Mouse (Mus musculus): ENCODE data around the gene Nfkbil1. TPM values are rescaled to one million over a fixed set of nuclear protein-coding genes. Genes with fewer than 3 reads are reported as not detected.

Nfkbil1 gene
- polyA plus RNA-seq, 1 experiment: 34.2 TPM

DNA sequence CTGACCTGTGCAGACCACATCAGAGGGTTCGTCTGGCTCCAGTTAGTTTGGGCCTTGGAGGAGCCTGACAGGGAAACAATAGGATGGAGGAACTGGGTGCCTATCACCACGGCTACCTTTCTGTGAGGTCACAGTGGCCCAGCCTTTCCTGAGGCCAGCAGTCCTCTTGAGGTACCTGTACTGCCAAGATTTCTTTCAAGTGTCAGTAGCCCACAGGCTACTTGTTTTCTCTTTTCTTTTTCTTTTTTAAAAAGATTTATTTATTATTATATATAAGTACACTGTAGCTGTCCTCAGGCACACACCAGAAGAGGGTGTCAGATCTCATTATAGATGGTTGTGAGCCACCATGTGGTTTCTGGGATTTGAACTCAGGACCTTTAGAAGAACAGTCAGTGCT is 59.6 kb downstream of the Nfkbil1 start, which contains the start of gene Aif1:
Aif1 (minus strand) TSS at position 101 of the 400 bp plus-strand sequence.
- Histone ChIP-seq H3K27ac (ENCODE audit: control insufficient read depth, insufficient read depth, low read length) (no peak within 1 kb of the TSS), H3K36me3 (ENCODE audit: control insufficient read depth, insufficient read depth, low read length) (no peaks in the 10 kb centered on the region), H3K27me3 (ENCODE audit: control insufficient read depth, insufficient read depth, low read length) (no peaks in the 10 kb centered on the region), H3K4me3 (ENCODE audit: control insufficient read depth, insufficient read depth, low read length) (no peak within 1 kb of the TSS), H3K4me1 (replicated peaks; ENCODE audit: control insufficient read depth, insufficient read depth, low read length) (peaks cover 33% of the 10 kb centered on the region)
- 90% methylated on average over 2 of the region's 2 CpGs for WGBS
- DNase-seq: no peak
- TF ChIP-seq CTCF (IDR thresholded peaks at IDR 0.05; ENCODE audit: borderline replicate concordance, control insufficient read depth, extremely low read depth, insufficient read depth, low read length, poor library complexity) (no peak), POLR2A (IDR thresholded peaks at IDR 0.05; ENCODE audit: control insufficient read depth, extremely low read depth, insufficient read depth, low read length, poor library complexity) (no peak)

DNA sequence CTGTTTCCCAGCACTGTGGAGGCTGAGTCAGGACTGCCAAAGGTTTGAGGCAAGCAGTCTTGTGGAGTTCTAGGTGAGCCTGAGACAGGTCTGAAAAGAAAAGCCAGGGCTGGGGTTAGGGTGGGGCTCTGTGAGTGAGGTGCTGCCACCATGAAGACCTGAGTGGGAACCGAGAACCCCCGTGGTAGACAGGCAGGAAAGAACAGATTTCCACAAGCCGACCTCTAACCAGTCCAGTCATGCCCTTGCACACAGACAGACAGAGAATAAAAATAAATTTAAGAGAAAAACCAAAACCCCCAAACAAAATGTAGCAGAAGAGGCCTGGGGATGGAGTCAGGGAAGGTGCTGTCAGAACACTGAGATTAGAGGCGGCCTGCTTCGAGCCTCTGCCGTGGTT is 60.2 kb downstream of the Nfkbil1 start:
- H3K4me3 ChIP-seq (ENCODE audit: control insufficient read depth, insufficient read depth, low read length): no peak overlapping the region
- no peaks in the 10 kb centered on the region for H3K27me3 ChIP-seq (ENCODE audit: control insufficient read depth, insufficient read depth, low read length)
- WGBS: 72% methylated on average over 6 of the region's 6 CpGs
- no peak for DNase-seq
- no peak overlapping the region for H3K27ac ChIP-seq (ENCODE audit: control insufficient read depth, insufficient read depth, low read length)
- peaks cover 32% of the 10 kb centered on the region for H3K4me1 ChIP-seq (replicated peaks; ENCODE audit: control insufficient read depth, insufficient read depth, low read length)
- H3K36me3 ChIP-seq (ENCODE audit: control insufficient read depth, insufficient read depth, low read length): no peaks in the 10 kb centered on the region
- no peak for TF ChIP-seq CTCF (IDR thresholded peaks at IDR 0.05; ENCODE audit: borderline replicate concordance, control insufficient read depth, extremely low read depth, insufficient read depth, low read length, poor library complexity)
- no peak for TF ChIP-seq POLR2A (IDR thresholded peaks at IDR 0.05; ENCODE audit: control insufficient read depth, extremely low read depth, insufficient read depth, low read length, poor library complexity)

DNA sequence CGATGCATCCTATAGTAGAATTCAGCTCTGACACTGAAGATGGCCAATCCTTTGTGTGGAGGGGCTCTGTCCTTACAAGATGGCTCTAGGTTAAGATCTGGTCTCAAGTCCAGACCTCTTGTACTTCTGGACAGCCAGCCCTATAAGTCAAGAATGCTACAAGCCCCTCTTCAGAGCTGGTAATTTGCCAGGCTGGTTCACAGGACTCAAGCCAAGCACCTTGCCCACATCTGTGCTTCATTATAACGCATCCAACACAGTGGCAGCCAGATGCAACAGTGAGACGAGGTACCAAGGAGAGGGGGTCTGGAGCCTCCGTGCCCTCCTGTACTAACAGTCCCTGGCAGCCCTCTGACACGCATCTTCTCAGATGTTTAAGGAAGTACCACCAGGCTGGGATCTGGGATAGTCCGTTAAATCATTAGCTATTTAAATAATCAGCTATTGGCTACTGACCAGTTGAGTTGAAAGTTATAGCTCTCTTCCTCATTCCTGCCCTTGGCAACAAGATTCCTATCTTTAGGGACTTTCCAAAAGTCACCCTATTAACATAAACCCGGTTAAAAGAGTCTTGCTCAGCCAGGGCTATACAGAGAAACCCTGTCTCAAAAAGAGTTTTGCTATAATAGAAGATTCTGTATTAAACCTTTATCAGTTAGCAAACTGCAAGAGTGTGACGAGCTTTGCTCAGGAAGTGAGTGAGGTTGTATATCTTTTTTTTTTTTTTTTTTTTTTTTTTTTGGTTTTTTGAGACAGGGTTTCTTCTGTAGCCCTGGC is 61.2 kb downstream of the Nfkbil1 start:
- DNase-seq: no peak

DNA sequence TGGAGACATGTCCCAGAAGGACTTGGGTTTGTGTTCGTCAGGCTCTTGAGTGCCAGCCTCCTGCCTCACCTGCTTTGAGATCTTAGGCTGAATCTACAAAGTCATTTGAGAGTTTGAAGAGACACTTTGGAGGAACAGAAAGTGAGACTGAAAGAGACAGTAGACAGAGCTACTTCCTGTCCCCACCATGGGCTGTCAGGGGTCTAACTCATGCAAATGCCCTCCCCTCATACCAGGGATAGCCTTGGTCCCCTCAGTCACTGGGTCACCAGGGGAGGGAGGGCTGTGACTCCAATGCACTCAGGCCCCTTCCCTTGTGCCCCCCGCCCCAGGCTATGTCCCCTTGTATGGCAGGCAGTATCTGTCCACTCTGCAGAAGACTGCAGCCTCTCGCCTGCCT is 62.3 kb downstream of the Nfkbil1 start:
- no peak overlapping the region for H3K4me3 ChIP-seq (ENCODE audit: control insufficient read depth, insufficient read depth, low read length)
- 56% methylated on average over 3 of the region's 3 CpGs for WGBS
- DNase-seq: no peak
- H3K27ac ChIP-seq (ENCODE audit: control insufficient read depth, insufficient read depth, low read length): peak overlapping the region; percentile 87
- TF ChIP-seq CTCF (IDR thresholded peaks at IDR 0.05; ENCODE audit: borderline replicate concordance, control insufficient read depth, extremely low read depth, insufficient read depth, low read length, poor library complexity) (no peak), POLR2A (IDR thresholded peaks at IDR 0.05; ENCODE audit: control insufficient read depth, extremely low read depth, insufficient read depth, low read length, poor library complexity) (no peak)
- peaks cover 28% of the 10 kb centered on the region for H3K4me1 ChIP-seq (replicated peaks; ENCODE audit: control insufficient read depth, insufficient read depth, low read length)
- no peaks in the 10 kb centered on the region for H3K36me3 ChIP-seq (ENCODE audit: control insufficient read depth, insufficient read depth, low read length)
- no peaks in the 10 kb centered on the region for H3K27me3 ChIP-seq (ENCODE audit: control insufficient read depth, insufficient read depth, low read length)

More for the DNA sequence above, 61.2 kb downstream of the Nfkbil1 start:
- Histone ChIP-seq H3K36me3 (ENCODE audit: control insufficient read depth, insufficient read depth, low read length) (no peaks in the 10 kb centered on the region), H3K27me3 (ENCODE audit: control insufficient read depth, insufficient read depth, low read length) (no peaks in the 10 kb centered on the region), H3K4me1 (replicated peaks; ENCODE audit: control insufficient read depth, insufficient read depth, low read length) (peaks cover 27% of the 10 kb centered on the region), H3K27ac (ENCODE audit: control insufficient read depth, insufficient read depth, low read length) (no peak overlapping the region; the same call in 1 of the 2 replicates), H3K4me3 (ENCODE audit: control insufficient read depth, insufficient read depth, low read length) (no peak overlapping the region)
- WGBS: 70% methylated on average over 8 of the region's 8 CpGs
- TF ChIP-seq CTCF (IDR thresholded peaks at IDR 0.05; ENCODE audit: borderline replicate concordance, control insufficient read depth, extremely low read depth, insufficient read depth, low read length, poor library complexity) (no peak), POLR2A (IDR thresholded peaks at IDR 0.05; ENCODE audit: control insufficient read depth, extremely low read depth, insufficient read depth, low read length, poor library complexity) (no peak)

DNA sequence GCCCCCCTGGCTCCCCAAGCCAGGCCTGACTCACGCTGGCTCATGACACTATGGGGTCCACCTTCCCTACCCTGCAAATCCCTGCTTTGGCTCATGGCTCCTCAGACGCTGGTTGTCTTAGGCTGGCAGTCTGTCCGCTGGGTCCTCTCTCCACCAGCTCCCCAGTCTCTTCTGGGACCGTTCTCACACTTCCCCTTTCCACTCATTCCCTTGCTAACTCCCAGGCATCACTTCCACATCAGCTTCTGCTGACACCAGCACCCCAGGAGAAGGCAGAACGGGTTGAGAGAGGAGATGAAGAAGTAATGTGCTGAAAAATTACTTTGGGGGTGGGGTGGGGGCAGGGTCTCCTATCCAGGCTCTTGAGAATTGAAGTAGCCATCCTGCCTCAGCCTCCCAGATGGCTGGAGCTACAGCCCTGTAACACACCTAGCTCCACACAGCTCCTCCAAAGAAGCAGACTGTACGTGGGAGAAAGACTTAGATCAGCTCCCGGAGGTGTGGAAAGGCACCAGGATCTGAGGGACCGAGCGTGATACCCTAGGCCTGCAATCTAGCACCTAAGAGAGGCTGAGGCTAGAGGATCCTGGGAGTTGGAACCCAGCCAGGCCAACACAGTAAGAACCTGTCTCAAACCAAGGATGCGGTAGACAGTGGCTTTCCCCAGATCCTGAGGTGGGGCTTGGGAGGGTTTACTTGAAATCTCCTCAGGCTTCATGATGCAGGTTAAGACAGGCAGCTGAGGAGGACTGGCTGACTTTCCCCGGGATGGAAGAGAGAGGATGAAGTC is 63.0 kb downstream of the Nfkbil1 start:
- Histone ChIP-seq H3K36me3 (ENCODE audit: control insufficient read depth, insufficient read depth, low read length) (no peaks in the 10 kb centered on the region), H3K27ac (ENCODE audit: control insufficient read depth, insufficient read depth, low read length) (peak overlapping the region; percentile 87), H3K4me3 (ENCODE audit: control insufficient read depth, insufficient read depth, low read length) (0 out of 2 replicates have a peak overlapping the region, but pooled peaks have one; percentile 3), H3K4me1 (replicated peaks; ENCODE audit: control insufficient read depth, insufficient read depth, low read length) (peaks cover 28% of the 10 kb centered on the region), H3K27me3 (ENCODE audit: control insufficient read depth, insufficient read depth, low read length) (no peaks in the 10 kb centered on the region)
- DNase-seq: no peak
- 64% methylated on average over 11 of the region's 11 CpGs for WGBS
- TF ChIP-seq POLR2A (IDR thresholded peaks at IDR 0.05; ENCODE audit: control insufficient read depth, extremely low read depth, insufficient read depth, low read length, poor library complexity): no peak
- no peak for TF ChIP-seq CTCF (IDR thresholded peaks at IDR 0.05; ENCODE audit: borderline replicate concordance, control insufficient read depth, extremely low read depth, insufficient read depth, low read length, poor library complexity)

Other genes with a start within 250 kb of the Nfkbil1 start
- 404 and 545 TPM in 2 replicates for gene Vars, start 234.8 kb downstream of the Nfkbil1 start, polyA plus RNA-seq (2012; rRNA removed)
- 1.1 and 1.5 TPM in 2 replicates for gene Vwa7, start 219.2 kb downstream of the Nfkbil1 start, polyA plus RNA-seq (2012; rRNA removed)
- gene Sapcd1, start 207.8 kb downstream of the Nfkbil1 start, polyA plus RNA-seq (2012; rRNA removed): 12.3 and 18.3 TPM in 2 replicates
- gene Msh5, start 189.0 kb downstream of the Nfkbil1 start, polyA plus RNA-seq (2012; rRNA removed): 15.5 and 20.0 TPM in 2 replicates
- 316 and 321 TPM in 2 replicates for gene Clic1, start 185.8 kb downstream of the Nfkbil1 start, polyA plus RNA-seq (2012; rRNA removed)
- 54.0 and 55.3 TPM in 2 replicates for gene Ddah2, start 176.8 kb downstream of the Nfkbil1 start, polyA plus RNA-seq (2012; rRNA removed)
- 3.6 and 5.0 TPM in 2 replicates for gene Ly6g6c, start 170.4 kb downstream of the Nfkbil1 start, polyA plus RNA-seq (2012; rRNA removed)
- 0.18 and 0.20 TPM in 2 replicates for gene Mpig6b, start 169.6 kb downstream of the Nfkbil1 start, polyA plus RNA-seq (2012; rRNA removed)
- gene Ly6g6e, start 158.9 kb downstream of the Nfkbil1 start, polyA plus RNA-seq (2012; rRNA removed): 2.3 and 3.4 TPM in 2 replicates
- gene Ly6g6d, start 157.7 kb downstream of the Nfkbil1 start, polyA plus RNA-seq (2012; rRNA removed): 0.59 and 1.5 TPM in 2 replicates
- 0.66 and 1.3 TPM in 2 replicates for gene Ly6g6f, start 150.2 kb downstream of the Nfkbil1 start, polyA plus RNA-seq (2012; rRNA removed)
- 191 and 202 TPM in 2 replicates for gene Abhd16a, start 146.5 kb downstream of the Nfkbil1 start, polyA plus RNA-seq (2012; rRNA removed)
- gene Ly6g5c, start 127.5 kb downstream of the Nfkbil1 start, polyA plus RNA-seq (2012; rRNA removed): 0.27 TPM in 1 of 2 replicates, not detected in the other
- 5.9 and 8.3 TPM in 2 replicates for gene Ly6g5b, start 120.4 kb downstream of the Nfkbil1 start, polyA plus RNA-seq (2012; rRNA removed)
- gene Gpank1, start 114.3 kb downstream of the Nfkbil1 start, polyA plus RNA-seq (2012; rRNA removed): 35.2 and 37.8 TPM in 2 replicates
- 500 and 515 TPM in 2 replicates for gene Csnk2b, start 113.7 kb downstream of the Nfkbil1 start, polyA plus RNA-seq (2012; rRNA removed)
- gene D17H6S53E, start 109.4 kb downstream of the Nfkbil1 start, polyA plus RNA-seq (2012; rRNA removed): 12.9 and 16.0 TPM in 2 replicates
- 0.55 and 0.85 TPM in 2 replicates for gene Apom, start 103.7 kb downstream of the Nfkbil1 start, polyA plus RNA-seq (2012; rRNA removed)
- 411 TPM in 2 replicates for gene Bag6, start 100.6 kb downstream of the Nfkbil1 start, polyA plus RNA-seq (2012; rRNA removed)
- gene Prrc2a, start 70.9 kb downstream of the Nfkbil1 start, polyA plus RNA-seq (2012; rRNA removed): 770 and 778 TPM in 2 replicates
- 5.4 and 8.9 TPM in 2 replicates for gene Aif1, start 59.7 kb downstream of the Nfkbil1 start, polyA plus RNA-seq (2012; rRNA removed)
- gene Lst1, start 47.4 kb downstream of the Nfkbil1 start, polyA plus RNA-seq (2012; rRNA removed): 30.7 and 49.6 TPM in 2 replicates
- 358 and 375 TPM in 2 replicates for gene Ltb, start 41.4 kb downstream of the Nfkbil1 start, polyA plus RNA-seq (2012; rRNA removed)
- gene Tnf, start 33.8 kb downstream of the Nfkbil1 start, polyA plus RNA-seq (2012; rRNA removed): 11.3 and 11.4 TPM in 2 replicates
- gene Lta, start 30.4 kb downstream of the Nfkbil1 start, polyA plus RNA-seq (2012; rRNA removed): 14.4 and 14.5 TPM in 2 replicates
- gene Gm16181, start 15.0 kb downstream of the Nfkbil1 start, polyA plus RNA-seq (2012; rRNA removed): 0.29 TPM in 1 of 2 replicates, not detected in the other
- gene Atp6v1g2, start 2.1 kb downstream of the Nfkbil1 start, polyA plus RNA-seq (2012; rRNA removed): 7.9 TPM in 2 replicates
- gene Ddx39b, start 6.0 kb upstream of the Nfkbil1 start, polyA plus RNA-seq (2012; rRNA removed): 778 and 831 TPM in 2 replicates
- gene H2-D1, start 26.9 kb upstream of the Nfkbil1 start, polyA plus RNA-seq (2012; rRNA removed): 873 and 1,061 TPM in 2 replicates
- gene H2-Q1, start 84.6 kb upstream of the Nfkbil1 start, polyA plus RNA-seq (2012; rRNA removed): 4.6 and 6.7 TPM in 2 replicates
- 142 and 170 TPM in 2 replicates for gene H2-Q2, start 106.5 kb upstream of the Nfkbil1 start, polyA plus RNA-seq (2012; rRNA removed)
- gene H2-Q4, start 143.8 kb upstream of the Nfkbil1 start, polyA plus RNA-seq (2012; rRNA removed): 272 and 274 TPM in 2 replicates
- gene H2-Q6, start 189.1 kb upstream of the Nfkbil1 start, polyA plus RNA-seq (2012; rRNA removed): 115 and 165 TPM in 2 replicates
- gene H2-Q7, start 203.4 kb upstream of the Nfkbil1 start, polyA plus RNA-seq (2012; rRNA removed): 412 and 617 TPM in 2 replicates
- gene H2-Q10, start 234.3 kb upstream of the Nfkbil1 start, polyA plus RNA-seq (2012; rRNA removed): 15.3 and 18.6 TPM in 2 replicates

Data from thymus, adult 2 months (tissue).